Comparison of ENCODE assay signal across 20 mouse cellular contexts in genomic region chr5:43882034-43882433, GRCm38 (mm10). TPM values are rescaled to one million over a fixed set of nuclear protein-coding genes. Genes with fewer than 3 reads are reported as not detected.
DNase-seq lines count a peak whose midpoint lies in the region; ATAC-seq and TF ChIP-seq lines count a peak whose summit lies in the region.
"Had no signal": no experiment of that assay in that cellular context is flagged by ENCODE, and none has a peak within 500 bp of the region (broad histone marks: within the 10 kb centered on the region; RNA-seq: fewer than 3 reads in every experiment).

No protein-coding gene starts in this region.

- H3K36me3 ChIP-seq in lung, postnatal 0 days (ENCODE audit: insufficient read depth, low read length), result no peaks in the 10 kb centered on the region
- no peaks in the 10 kb centered on the region for H3K36me3 ChIP-seq in CH12.LX (replicated peaks in 1 of 2; ENCODE audit: control insufficient read depth in 1 of 2, insufficient read depth in 1 of 2, low read length in 1 of 2)
- no peaks in the 10 kb centered on the region for H3K36me3 ChIP-seq in limb, embryonic 10.5 days
- H3K36me3 ChIP-seq: forebrain, embryonic 12.5 days; heart, embryonic 12.5 days; hindbrain, embryonic 15.5 days; kidney, embryonic 15.5 days; midbrain, embryonic 15.5 days had no signal

- H3K4me2 ChIP-seq in lung, postnatal 0 days (replicated peaks; ENCODE audit: low read depth, low read length), result no peak overlapping the region
- H3K4me2 ChIP-seq in CH12.LX (ENCODE audit: insufficient read depth, low read depth, poor library complexity, severe bottlenecking), result 0 out of 2 replicates have a peak overlapping the region, but pooled peaks have one; percentile 29
- H3K4me2 ChIP-seq: forebrain, embryonic 12.5 days; heart, embryonic 12.5 days; hindbrain, embryonic 15.5 days; kidney, embryonic 15.5 days; liver, embryonic 11.5 days; midbrain, embryonic 15.5 days had no signal

- WGBS in lung, postnatal 0 days, result 73% methylated on average over 3 of the region's 3 CpGs
- WGBS in limb, embryonic 10.5 days, result 84% methylated on average over 3 of the region's 3 CpGs

- H3K27me3 ChIP-seq in lung, postnatal 0 days (replicated peaks; ENCODE audit: insufficient read depth, low read length), result no peaks in the 10 kb centered on the region
- H3K27me3 ChIP-seq in CH12.LX (replicated peaks), result no peaks in the 10 kb centered on the region
- H3K27me3 ChIP-seq in limb, embryonic 10.5 days (ENCODE audit: low read depth, poor library complexity, severe bottlenecking), result no peaks in the 10 kb centered on the region
- H3K27me3 ChIP-seq: forebrain, embryonic 12.5 days; heart, embryonic 12.5 days; hindbrain, embryonic 15.5 days; kidney, embryonic 15.5 days; midbrain, embryonic 15.5 days had no signal

- H3K27ac ChIP-seq in lung, postnatal 0 days (ENCODE audit: low read length), result no peak overlapping the region
- H3K27ac ChIP-seq in CH12.LX (ENCODE audit: insufficient read depth, low read depth), result no peak overlapping the region
- no peak overlapping the region for H3K27ac ChIP-seq in limb, embryonic 10.5 days
- H3K27ac ChIP-seq: forebrain, embryonic 12.5 days; hindbrain, embryonic 15.5 days; kidney, embryonic 15.5 days; midbrain, embryonic 15.5 days had no signal

- in situ Hi-C loops in CH12.LX (cut with MboI; ENCODE audit: low pct_ligation_motif_present, low pct_unique_long_range_greater_than_20kb, low sequenced_read_pairs), result loop anchor here (25.0 kb wide), 1 partner anchor 355 kb away; the partner anchor contains the start of gene Tapt1

- H3K9me3 ChIP-seq in lung, postnatal 0 days (ENCODE audit: low read length), result no peaks in the 10 kb centered on the region
- no peaks in the 10 kb centered on the region for H3K9me3 ChIP-seq in CH12.LX (replicated peaks; ENCODE audit: low read length)
- no peaks in the 10 kb centered on the region for H3K9me3 ChIP-seq in limb, embryonic 10.5 days (replicated peaks)
- H3K9me3 ChIP-seq: forebrain, embryonic 12.5 days; heart, embryonic 12.5 days; hindbrain, embryonic 15.5 days; kidney, embryonic 15.5 days; midbrain, embryonic 15.5 days had no signal

- TF ChIP-seq RAD21 in CH12.LX (IDR thresholded peaks at IDR 0.05; ENCODE audit: low read depth, low read length), result no peak

- no peak overlapping the region for H3K4me3 ChIP-seq in lung, postnatal 0 days (ENCODE audit: low read depth, low read length)
- no peak overlapping the region for H3K4me3 ChIP-seq in CH12.LX (replicated peaks in 1 of 3; ENCODE audit: low read depth in 2 of 3, low read length in 2 of 3, poor library complexity in 1 of 3)
- no peak overlapping the region for H3K4me3 ChIP-seq in limb, embryonic 10.5 days
- H3K4me3 ChIP-seq: forebrain, embryonic 12.5 days; heart, embryonic 12.5 days; hindbrain, embryonic 15.5 days; kidney, embryonic 15.5 days; midbrain, embryonic 15.5 days had no signal

- H3K79me2 ChIP-seq in CH12.LX (replicated peaks; ENCODE audit: control insufficient read depth, extremely low read depth, insufficient read depth, poor library complexity, severe bottlenecking), result no peaks in the 10 kb centered on the region; the same call in 1 of the 2 replicates

- no peak for TF ChIP-seq POLR2A in CH12.LX (IDR thresholded peaks at IDR 0.05; ENCODE audit: low read depth, low read length)

- H3K4me1 ChIP-seq in lung, postnatal 0 days (ENCODE audit: insufficient read depth, low read depth, low read length), result no peaks in the 10 kb centered on the region
- peaks cover 9 to 63% of the 10 kb centered on the region in 2 experiments for H3K4me1 ChIP-seq in CH12.LX (ENCODE audit: control insufficient read depth in 1 of 2, insufficient read depth in 2 of 2)
- peaks cover 15% of the 10 kb centered on the region for H3K4me1 ChIP-seq in limb, embryonic 10.5 days
- H3K4me1 ChIP-seq: forebrain, embryonic 12.5 days; heart, embryonic 12.5 days; hindbrain, embryonic 15.5 days; kidney, embryonic 15.5 days; midbrain, embryonic 15.5 days had no signal

- TF ChIP-seq CTCF in lung, postnatal 0 days (IDR thresholded peaks at IDR 0.05), result no peak
- no peak for TF ChIP-seq CTCF in CH12.LX (conservative IDR thresholded peaks at IDR 0.05 in 1 of 2, IDR thresholded peaks at IDR 0.05 in 1 of 2; ENCODE audit: low read depth in 2 of 2, low read length in 2 of 2)

- peak; percentile 32; the same call in 1 of the 2 replicates for TF ChIP-seq EP300 in lung, postnatal 0 days (IDR thresholded peaks at IDR 0.05)
- peak; percentile 90 for TF ChIP-seq EP300 in CH12.LX (IDR thresholded peaks at IDR 0.05; ENCODE audit: low read length)

- no peak overlapping the region for H3K9ac ChIP-seq in lung, postnatal 0 days (replicated peaks; ENCODE audit: low read depth)
- no peak overlapping the region for H3K9ac ChIP-seq in CH12.LX (ENCODE audit: insufficient read depth, low read depth)
- H3K9ac ChIP-seq: forebrain, embryonic 12.5 days; heart, embryonic 12.5 days; hindbrain, embryonic 15.5 days; kidney, embryonic 15.5 days; midbrain, embryonic 15.5 days had no signal

- dilution Hi-C loops in CH12.LX (cut with MboI; ENCODE audit: extremely low pct_ligation_motif_present, extremely low pct_unique_long_range_greater_than_20kb, low sequenced_read_pairs), result no loop called here

- peak; percentile 17 for DNase-seq in lung, postnatal 0 days (ENCODE audit: low spot score)
- DNase-seq in lung, adult 18-20 months, result no peak
- DNase-seq in CH12.LX (ENCODE audit: extremely low read depth), result peak; percentile 41
- DNase-seq in limb, embryonic 10.5 days (ENCODE audit: low spot score), result no peak
- DNase-seq in right cerebral cortex, adult 18-20 months, result no peak
- no peak for DNase-seq in kidney, postnatal 25 days
- DNase-seq: cerebellum, adult 9-10 months; gastrocnemius, postnatal 14 days; heart, postnatal 14 days; retina, postnatal 1 day had no signal

- no peak for ATAC-seq in lung, postnatal 0 days
- peak; percentile 80 for ATAC-seq in common myeloid progenitor, adult 5-6 weeks (replicated peaks; ENCODE audit: low read depth, poor library complexity, severe bottlenecking)
- peak; percentile 66 for ATAC-seq in monocyte, adult 5-6 weeks (replicated peaks; ENCODE audit: insufficient number of reproducible peaks, low FRiP score, low TSS enrichment, poor library complexity, severe bottlenecking)
- ATAC-seq: intestine, embryonic 16.5 days; midbrain, embryonic 15.5 days had no signal

TF ChIP-seq in CH12.LX, 34 proteins besides CTCF, POLR2A, EP300 and RAD21 (continues in another document):
- no peak for TF ChIP-seq SMC3 (IDR thresholded peaks at IDR 0.05; ENCODE audit: low read depth, low read length)
- TF ChIP-seq USF1 (IDR thresholded peaks at IDR 0.05; ENCODE audit: low read depth, low read length), result peak; percentile 71
- peak; percentile 96 for TF ChIP-seq BHLHE40 (IDR thresholded peaks at IDR 0.05; ENCODE audit: low read depth, low read length)
- TF ChIP-seq ELF1 (IDR thresholded peaks at IDR 0.05; ENCODE audit: low read depth, low read length), result no peak
- TF ChIP-seq ZMIZ1 (IDR thresholded peaks at IDR 0.05; ENCODE audit: low read depth, low read length), result no peak
- TF ChIP-seq MAFK (IDR thresholded peaks at IDR 0.05; ENCODE audit: insufficient replicate concordance, low read length), result no peak
- TF ChIP-seq CHD2 (IDR thresholded peaks at IDR 0.05; ENCODE audit: low read length), result no peak
- no peak for TF ChIP-seq CHD1 (IDR thresholded peaks at IDR 0.05; ENCODE audit: low read depth, low read length)
- no peak for TF ChIP-seq UBTF (IDR thresholded peaks at IDR 0.05; ENCODE audit: low read depth, low read length)
- peak; percentile 73 for TF ChIP-seq USF2 (conservative IDR thresholded peaks at IDR 0.05; ENCODE audit: low read depth, low read length)
- no peak for TF ChIP-seq JUN (IDR thresholded peaks at IDR 0.05; ENCODE audit: insufficient read depth, low read depth, low read length)
- TF ChIP-seq MYC (IDR thresholded peaks at IDR 0.05; ENCODE audit: low read depth, low read length), result no peak
- no peak for TF ChIP-seq NRF1 (IDR thresholded peaks at IDR 0.05; ENCODE audit: low read depth, low read length)
- TF ChIP-seq ETS1 (conservative IDR thresholded peaks at IDR 0.05; ENCODE audit: low read depth, low read length), result peak; percentile 67
- TF ChIP-seq E2F4 (IDR thresholded peaks at IDR 0.05; ENCODE audit: insufficient replicate concordance, low read depth, low read length), result no peak
- no peak for TF ChIP-seq GABPA (IDR thresholded peaks at IDR 0.05; ENCODE audit: insufficient replicate concordance, low read depth, low read length)
- TF ChIP-seq TCF12 (IDR thresholded peaks at IDR 0.05; ENCODE audit: low read depth, low read length), result 0 out of 2 replicates have a peak, but pooled peaks have one; percentile 18
- TF ChIP-seq MXI1 (IDR thresholded peaks at IDR 0.05; ENCODE audit: low read depth, low read length), result no peak
- no peak for TF ChIP-seq RCOR1 (conservative IDR thresholded peaks at IDR 0.05; ENCODE audit: low read depth, low read length)
- TF ChIP-seq SIN3A (IDR thresholded peaks at IDR 0.05; ENCODE audit: low read length), result no peak
- TF ChIP-seq IRF4 (IDR thresholded peaks at IDR 0.05; ENCODE audit: low read depth, low read length), result peak; percentile 87
- TF ChIP-seq JUND (conservative IDR thresholded peaks at IDR 0.05; ENCODE audit: low read depth, low read length), result no peak; the same call in 1 of the 2 replicates
- no peak for TF ChIP-seq PAX5 (IDR thresholded peaks at IDR 0.05; ENCODE audit: low read length)
- TF ChIP-seq KAT2A (IDR thresholded peaks at IDR 0.05; ENCODE audit: insufficient replicate concordance, low read length), result no peak
- TF ChIP-seq MAX (IDR thresholded peaks at IDR 0.05; ENCODE audit: low read length), result peak; percentile 52; the same call in 1 of the 2 replicates

RNA-seq across cellular contexts. Expression of gene Cd38, which starts 13.7 kb away (rescaled TPM):
- 33.0 and 42.2 TPM in 2 replicates for polyA plus RNA-seq in lung, postnatal 0 days (2015; fragmentation: Nextera tagmentation; extraction: Ambion mirVana)
- total RNA-seq in CH12.LX (2012; rRNA removed), result 2.9 and 3.3 TPM in 2 replicates
- 1.5 and 1.7 TPM in 2 replicates for total RNA-seq in CH12.LX (2014; rRNA removed)
- polyA plus RNA-seq in CH12.LX (2012; ENCODE audit: insufficient read length, low read depth), result 0.87 and 0.93 TPM in 2 replicates
- 1.1 and 2.2 TPM in 2 replicates for total RNA-seq in common myeloid progenitor, adult 5-6 weeks (2017)
- total RNA-seq in monocyte, adult 5-6 weeks (2017), result 13.9 to 18.1 TPM (median 14.7 TPM) in 3 replicates
- 8.6 and 10.7 TPM in 2 replicates for polyA plus RNA-seq in limb, embryonic 10.5 days (2016; fragmentation: Nextera tagmentation; extraction: Ambion mirVana)

RNA-seq across cellular contexts. Expression of gene Gm7879, which starts 30.9 kb away (rescaled TPM):
- polyA plus RNA-seq in lung, postnatal 0 days (2015; fragmentation: Nextera tagmentation; extraction: Ambion mirVana), result not detected in 2 replicates
- total RNA-seq in CH12.LX (2012; rRNA removed), result 1.4 and 1.8 TPM in 2 replicates
- 16.3 and 20.1 TPM in 2 replicates for total RNA-seq in CH12.LX (2014; rRNA removed)
- 1.0 TPM in 1 of 2 replicates, not detected in the other for polyA plus RNA-seq in CH12.LX (2012; ENCODE audit: insufficient read length, low read depth)
- 9.3 and 12.3 TPM in 2 replicates for total RNA-seq in common myeloid progenitor, adult 5-6 weeks (2017)
- total RNA-seq in monocyte, adult 5-6 weeks (2017), result 3.2 to 11.3 TPM in 2 of 3 replicates, not detected in the other
- 2.2 TPM in 1 of 2 replicates, not detected in the other for polyA plus RNA-seq in limb, embryonic 10.5 days (2016; fragmentation: Nextera tagmentation; extraction: Ambion mirVana)
- polyA plus RNA-seq: heart, embryonic 12.5 days; hindbrain, embryonic 15.5 days; intestine, embryonic 16.5 days; liver, embryonic 11.5 days; small intestine, adult 2 months had no signal

Comparison
In these comparisons a context has a peak if more than half of its experiments do, and no peak if none do; other contexts are left out.
1. DNase-seq: peak in lung, postnatal 0 days (single experiment) and CH12.LX (single experiment); none in lung, adult 18-20 months (0 of 2), limb, embryonic 10.5 days (single experiment), right cerebral cortex, adult 18-20 months (single experiment) and kidney, postnatal 25 days (0 of 2).